Mouse (Mus musculus): Measurements from ENCODE around the gene Zbtb24.
"Not testable (repeated sequence)": the region's sequence is repeated elsewhere in the genome, so short reads cannot be mapped to it uniquely, and the experiment has no call there.

The Zbtb24 gene

DNA sequence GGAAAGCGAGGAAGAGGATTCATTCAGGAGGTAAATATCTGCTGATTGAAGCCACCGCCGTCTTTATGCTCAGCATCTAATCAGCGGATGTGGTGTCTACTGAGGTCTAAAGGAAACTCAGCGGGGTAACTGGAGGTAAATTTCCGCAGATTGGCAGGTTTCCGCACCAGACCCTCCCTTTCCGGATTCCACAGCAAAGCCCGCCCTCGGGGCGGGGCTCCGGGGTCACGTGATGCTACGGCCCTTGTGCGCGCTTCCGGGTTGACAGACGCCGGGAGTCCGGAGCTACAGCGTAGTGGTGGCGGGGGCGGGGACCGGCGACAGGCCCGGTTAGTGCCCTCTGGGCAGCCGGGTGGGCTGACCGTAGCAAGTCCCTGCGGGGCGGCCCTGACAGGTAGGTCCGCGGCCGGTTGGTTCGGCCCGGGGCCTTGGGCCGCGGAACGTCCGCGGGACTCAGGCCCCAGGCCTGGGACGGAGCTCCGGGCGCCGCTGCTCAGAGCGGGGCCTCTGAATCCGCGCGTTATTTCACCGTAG, at the start of gene Zbtb24:
Zbtb24 (plus strand) TSS at position 247 of the 534 bp plus-strand sequence.
- peak; percentile 94 for DNase-seq (ENCODE audit: extremely low spot score, low read depth, low spot score)

DNA sequence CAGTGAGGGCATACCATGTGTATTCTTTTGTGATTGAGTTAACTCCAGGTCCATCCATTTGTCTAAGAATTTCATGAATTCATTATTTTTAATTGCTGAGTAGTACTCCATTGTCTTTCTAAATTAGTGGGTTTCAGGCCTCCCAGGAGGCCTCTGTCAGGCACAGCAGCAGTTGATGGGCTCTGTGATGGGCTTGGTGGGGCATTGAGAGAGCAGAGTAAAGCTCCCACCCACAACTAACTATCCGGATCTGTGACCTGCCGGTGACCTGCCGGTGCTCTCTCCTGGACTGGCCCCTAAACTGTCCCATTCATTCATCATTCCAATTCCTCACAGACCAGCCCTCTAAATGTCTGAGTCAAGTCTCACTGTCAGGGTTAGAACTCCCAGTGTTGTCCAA, 49.1 kb upstream of the Zbtb24 start:
- DNase-seq (ENCODE audit: extremely low spot score, low read depth, low spot score) = no peak

DNA sequence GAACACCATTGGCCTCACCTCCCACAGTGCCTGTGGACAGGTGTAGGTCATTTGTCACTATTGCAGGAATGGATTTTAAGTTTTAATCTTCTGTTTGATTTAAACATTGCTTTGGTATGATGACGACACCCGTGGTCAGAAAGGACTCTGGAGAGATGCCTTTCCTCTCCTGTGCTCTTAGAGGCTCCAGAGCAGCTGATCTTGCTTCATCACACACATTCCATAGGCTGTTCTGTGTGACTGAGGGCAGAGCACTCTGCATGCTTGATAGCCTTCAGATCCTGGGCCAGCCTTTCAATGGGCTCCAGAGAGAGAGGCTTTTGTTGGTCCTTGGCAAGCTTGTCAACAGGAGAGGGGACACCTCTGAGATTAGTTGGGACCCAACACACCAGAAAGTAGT, 46.8 kb upstream of the Zbtb24 start:
- no peak for DNase-seq (ENCODE audit: extremely low spot score, low read depth, low spot score)

DNA sequence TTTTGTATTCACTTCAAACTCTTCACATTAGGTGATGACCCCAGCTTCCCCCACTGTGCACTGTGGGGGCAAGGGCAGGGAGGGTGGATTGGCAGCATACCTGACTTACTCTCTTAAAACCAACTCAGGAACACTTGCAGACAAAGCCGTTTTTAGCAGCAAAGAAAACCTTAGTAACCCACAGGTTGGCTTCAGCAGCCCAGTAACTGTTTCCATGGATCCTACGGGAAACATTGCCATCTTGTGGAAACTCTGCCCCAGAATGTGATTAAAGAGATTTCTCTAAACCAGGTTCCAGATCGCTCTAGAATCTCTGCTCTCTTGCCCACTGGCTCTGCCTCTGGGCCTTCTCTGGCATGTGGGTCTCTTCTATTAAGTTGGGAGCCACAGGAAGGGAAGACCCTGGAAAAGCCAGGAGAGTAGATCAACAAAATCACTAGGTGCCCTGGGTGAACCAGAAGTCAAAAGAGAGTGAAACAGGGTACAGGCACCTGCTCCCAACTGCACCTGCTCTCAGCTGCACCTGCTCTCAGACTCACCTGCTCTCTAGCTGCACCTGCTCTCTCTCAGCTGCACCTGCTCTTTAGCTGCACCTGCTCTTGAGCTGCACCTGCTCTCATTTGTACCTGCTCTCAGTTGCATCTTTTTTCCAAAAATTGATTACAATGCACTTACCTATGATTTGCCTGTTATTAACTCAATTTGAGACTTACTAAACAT, 46.1 kb upstream of the Zbtb24 start:
- no peak for DNase-seq (ENCODE audit: extremely low spot score, low read depth, low spot score)

DNA sequence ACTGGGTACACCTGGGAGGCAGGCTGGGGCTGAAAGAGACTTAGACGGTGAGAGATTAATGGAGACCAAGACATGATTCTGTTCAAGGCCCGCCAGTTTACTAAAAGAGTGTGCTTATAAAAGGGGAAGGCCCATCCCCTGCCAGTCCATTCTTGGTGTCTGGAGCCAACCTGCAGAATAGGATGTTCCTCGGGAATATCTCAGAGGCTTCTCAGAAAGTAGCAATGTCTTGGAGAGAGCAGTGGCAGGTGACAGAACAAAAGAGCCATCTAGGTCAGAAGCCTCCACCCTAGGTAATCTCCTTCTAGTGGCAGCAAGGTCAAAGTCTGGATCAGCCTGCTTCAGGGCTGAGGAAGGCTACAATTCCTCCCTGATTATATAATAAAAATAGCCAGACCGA, 40.0 kb upstream of the Zbtb24 start:
- DNase-seq (ENCODE audit: extremely low spot score, low read depth, low spot score) = not testable (repeated sequence)

DNA sequence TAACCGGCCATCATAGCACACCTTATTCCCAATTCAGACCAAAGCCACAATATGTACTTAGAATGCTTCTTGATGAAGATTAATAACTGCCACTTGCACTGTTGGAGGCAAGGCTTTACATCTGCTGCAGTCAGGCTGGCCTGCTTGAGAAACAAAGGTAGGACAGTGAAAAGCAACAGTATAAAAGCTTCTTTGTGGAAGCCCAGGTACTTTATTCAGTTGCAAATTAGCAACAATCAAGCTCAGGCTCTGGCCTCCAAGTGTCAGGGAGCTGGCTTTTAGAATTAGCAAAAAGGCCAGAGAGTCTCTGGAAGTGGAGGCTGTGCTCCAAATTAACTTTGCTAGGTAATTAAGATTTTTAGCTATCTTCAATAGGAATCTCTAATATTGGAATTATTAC, 39.4 kb upstream of the Zbtb24 start:
- DNase-seq (ENCODE audit: extremely low spot score, low read depth, low spot score) = not testable (repeated sequence)

DNA sequence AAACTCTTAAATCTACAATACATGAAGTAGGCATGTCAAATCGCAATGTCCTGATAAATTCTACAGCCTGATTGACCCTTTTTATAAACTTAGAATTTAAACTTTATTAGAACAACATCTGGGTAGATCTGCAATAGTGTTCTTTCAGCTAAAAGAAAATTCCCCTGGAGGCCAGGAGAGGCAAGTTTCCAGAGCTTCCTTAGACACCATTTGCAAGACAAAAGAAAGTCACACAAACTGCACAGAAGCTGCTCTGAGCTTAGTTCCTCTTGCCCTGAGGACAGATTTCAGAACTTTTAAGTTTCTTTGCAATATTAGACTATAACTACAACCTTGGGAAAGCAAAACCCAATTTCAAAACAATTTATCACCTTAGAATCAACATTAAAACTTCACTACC, 36.7 kb upstream of the Zbtb24 start:
- DNase-seq (ENCODE audit: extremely low spot score, low read depth, low spot score) = not testable (repeated sequence)

DNA sequence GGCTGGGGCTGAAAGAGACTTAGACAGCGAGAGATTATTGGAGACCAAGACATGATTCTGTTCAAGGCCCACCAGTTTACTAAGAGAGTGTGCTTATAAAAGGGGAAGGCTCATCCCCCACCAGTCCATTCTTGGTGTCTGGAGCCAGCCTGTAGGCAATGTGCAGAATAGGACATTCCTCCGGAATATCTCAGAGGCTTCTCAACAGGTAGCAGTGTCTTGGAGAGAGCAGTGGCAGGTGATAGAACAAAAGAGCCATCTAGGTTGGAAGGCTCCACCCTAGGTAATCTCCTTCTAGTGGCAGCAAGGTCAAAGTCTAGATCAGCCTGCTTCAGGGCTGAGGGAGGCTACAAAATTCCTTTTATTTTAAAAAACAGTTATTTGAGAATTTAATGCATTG, 34.8 kb upstream of the Zbtb24 start:
- DNase-seq (ENCODE audit: extremely low spot score, low read depth, low spot score) = not testable (repeated sequence)

DNA sequence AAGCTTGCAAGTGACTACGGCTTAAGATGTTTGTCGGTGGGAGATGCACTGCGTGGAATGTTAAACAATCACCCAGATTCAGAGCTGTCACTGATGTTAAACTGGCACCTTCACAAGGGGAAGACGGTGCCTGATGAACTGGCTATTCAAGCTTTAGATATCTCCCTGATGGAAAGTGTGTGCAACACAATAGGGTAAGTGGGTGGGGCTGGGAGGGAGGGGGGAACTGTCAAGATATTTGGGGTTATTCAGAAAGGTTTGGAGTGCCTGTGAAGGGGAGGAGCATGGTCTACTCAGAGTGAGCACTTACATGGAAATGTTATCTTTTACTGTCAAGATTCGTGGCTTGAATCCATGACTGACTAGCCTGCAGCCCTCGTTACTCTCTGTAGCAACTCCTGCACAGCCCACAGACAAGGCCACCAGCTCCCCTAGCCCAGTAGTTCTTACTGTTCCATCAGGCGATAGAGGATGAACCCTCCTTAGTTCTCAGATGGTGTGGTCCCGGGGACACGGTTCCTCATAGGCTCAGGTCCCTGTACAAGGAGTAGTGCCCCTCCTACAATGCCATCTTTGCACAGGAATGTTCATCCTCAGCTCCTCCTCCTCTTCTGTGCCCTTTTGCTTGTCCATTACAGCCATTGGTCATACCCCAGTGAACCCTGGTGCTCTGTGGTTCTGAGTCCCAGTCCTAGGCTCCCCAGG, 29.5 kb upstream of the Zbtb24 start:
- DNase-seq (ENCODE audit: extremely low spot score, low read depth, low spot score) = no peak

DNA sequence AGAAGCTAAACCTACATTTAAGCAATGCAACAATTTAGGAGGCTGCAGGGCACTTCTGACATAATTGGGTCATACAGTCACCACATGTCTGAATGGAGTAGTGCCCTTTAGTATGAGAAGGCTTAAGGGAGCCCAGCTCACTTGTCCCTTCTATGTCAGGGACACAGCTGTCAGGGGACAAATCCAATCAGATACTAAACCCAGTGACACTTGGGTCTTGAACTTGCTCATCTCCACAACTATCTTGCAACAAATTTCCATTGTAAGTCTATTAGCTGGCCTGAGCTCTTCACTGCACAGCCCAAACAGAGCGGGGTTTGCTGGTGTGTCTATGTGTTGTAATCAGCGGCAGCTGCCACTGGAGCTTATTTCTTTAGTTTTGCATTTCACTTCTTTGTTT, 26.5 kb upstream of the Zbtb24 start:
- no peak for DNase-seq (ENCODE audit: extremely low spot score, low read depth, low spot score)

DNA sequence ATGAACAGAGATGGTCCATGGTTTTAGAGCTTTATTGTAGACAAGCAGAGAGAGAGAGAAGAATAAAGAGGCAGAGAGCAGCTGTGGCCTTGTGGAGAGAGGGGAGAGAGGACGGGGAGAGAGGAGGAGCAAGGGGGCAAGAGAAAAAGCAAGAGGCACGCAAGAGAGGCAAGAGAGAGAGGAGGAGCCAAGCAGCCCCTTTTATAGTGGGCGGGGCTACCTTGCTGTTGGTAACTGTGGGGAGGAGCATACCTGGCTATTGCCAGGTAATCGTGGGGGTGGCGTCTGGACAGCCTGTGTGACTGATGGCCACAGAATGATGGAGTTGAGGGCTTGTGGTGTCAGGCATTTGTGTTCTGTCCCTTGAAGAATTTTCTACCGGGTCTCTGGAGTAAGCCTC, 23.8 kb upstream of the Zbtb24 start:
- no peak for DNase-seq (ENCODE audit: extremely low spot score, low read depth, low spot score)

DNA sequence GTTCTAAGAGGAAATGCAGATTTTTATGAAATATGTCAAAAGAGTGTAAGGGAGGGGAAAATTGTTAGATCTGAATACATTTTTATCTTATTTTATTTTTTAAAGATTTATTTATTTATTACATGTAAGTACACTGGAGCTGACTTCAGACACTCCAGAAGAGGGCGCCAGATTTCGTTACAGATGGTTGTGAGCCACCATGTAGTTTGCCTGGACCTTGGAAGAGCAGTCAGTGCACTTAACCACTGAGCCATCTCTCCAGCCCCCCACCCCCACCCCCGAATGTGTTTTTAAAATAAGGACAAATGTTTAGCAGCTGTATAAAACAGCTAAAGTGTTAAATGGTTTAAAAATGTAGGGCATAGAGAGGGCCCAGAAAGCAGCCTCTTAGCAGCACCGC, 15.6 kb upstream of the Zbtb24 start:
- DNase-seq (ENCODE audit: extremely low spot score, low read depth, low spot score) = no peak

DNA sequence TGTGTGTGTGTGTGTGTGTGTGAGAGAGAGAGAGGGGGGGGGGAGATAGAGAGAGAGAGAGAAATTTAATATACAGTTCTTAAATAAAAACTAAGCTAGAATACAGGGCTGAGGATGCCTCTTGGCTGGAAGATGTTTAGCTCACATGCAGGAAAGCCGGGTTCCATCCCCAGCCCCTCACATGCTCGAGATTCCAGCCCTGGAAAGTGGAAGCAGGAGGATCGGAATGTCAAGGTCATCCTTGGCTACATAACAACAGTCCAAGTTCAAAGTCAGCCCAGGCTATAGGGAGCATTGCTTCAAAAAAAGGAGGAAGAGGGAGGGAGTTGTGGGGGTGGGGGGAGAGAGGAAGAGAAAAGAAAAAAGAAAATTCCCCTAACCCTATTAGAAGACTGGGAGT, 15.0 kb upstream of the Zbtb24 start:
- DNase-seq (ENCODE audit: extremely low spot score, low read depth, low spot score) = no peak

DNA sequence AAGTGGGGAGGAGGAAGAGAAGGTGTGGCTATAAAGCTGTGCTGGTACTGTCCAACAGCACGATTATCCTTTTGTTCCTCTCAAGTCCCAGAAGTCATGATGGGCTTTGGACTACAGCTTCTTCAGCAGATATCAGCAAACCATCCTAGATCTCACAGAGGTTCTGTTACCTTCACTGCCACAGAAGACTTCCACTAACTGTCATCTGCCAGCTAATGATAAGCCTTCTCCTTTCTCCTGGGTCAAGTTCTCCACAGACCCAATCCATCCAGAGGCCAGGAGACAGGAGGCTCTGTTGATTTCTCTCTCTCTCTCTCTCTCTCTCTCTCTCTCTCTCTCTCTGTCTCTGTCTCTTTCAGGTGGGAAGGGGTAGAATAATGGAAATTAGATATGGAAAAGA, 2.0 kb upstream of the Zbtb24 start:
- no peak for DNase-seq (ENCODE audit: extremely low spot score, low read depth, low spot score)

DNA sequence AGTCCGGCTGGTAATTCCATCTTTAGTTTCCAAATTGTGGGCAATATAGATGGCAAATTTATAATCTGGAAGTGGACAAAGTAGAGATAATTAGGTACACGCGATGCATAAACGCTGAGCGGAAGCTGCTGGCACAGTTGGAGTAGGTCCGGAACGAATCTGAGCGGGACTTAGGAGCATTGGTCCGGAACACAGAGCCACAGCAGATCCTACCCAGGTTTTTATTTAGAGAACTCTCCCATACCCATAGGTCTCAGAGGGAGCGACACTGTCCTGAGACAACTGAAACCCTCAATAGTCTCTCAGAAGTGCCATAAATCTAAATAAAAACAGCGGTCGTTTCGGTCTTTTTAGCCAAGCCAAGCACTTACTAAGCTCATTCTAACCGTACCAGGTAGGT, 499 bp upstream of the Zbtb24 start:
- no peak for DNase-seq (ENCODE audit: extremely low spot score, low read depth, low spot score)

DNA sequence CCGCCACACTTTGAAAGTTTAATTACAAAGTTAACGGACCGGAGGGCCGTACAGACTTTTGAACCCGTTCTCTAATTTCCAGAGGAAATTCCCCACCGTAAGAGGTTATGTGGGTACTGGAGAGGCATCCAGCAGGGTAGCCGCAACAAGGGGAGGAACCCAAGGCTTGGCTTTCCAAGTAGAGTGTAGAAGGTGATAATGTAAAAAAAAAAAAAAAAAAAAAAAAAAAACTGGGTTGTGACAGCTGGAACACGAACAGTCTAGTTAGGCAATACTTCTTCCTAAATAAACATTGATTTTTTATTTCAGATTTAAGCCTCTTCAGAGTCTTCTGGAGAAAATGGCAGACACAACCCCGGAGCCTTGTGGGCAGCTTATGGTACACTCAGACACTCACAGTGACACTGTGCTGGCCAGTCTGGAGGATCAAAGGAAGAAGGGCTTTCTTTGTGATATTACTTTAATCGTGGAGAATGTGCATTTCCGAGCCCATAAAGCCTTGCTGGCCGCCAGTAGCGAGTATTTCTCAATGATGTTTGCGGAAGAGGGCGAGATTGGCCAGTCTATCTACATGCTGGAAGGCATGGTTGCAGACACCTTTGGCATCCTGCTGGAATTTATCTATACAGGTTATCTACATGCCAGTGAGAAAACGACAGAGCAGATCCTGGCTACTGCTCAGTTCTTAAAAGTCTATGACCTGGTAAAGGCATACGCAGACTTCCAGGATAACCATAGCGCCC, 768 bp downstream of the Zbtb24 start:
- DNase-seq (ENCODE audit: extremely low spot score, low read depth, low spot score) = no peak

DNA sequence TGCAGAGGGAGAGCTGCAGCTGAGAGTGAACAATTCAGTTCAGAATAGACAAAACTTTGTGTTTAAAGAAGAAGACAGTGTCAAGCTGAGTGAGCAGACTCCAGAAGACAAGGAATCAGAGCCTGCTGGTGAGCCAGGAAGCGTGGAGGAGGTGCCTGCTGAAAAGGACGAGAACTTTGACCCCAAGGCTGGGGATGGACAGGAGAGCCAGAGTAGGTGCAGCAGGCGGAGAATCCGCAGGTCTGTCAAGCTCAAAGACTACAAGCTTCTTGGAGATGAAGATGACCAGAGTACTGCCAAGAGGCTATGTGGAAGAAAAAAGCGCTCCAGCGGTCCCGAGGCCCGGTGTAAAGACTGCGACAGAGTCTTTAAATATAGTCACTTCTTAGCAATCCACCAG, 1.5 kb downstream of the Zbtb24 start:
- DNase-seq (ENCODE audit: extremely low spot score, low read depth, low spot score) = no peak

DNA sequence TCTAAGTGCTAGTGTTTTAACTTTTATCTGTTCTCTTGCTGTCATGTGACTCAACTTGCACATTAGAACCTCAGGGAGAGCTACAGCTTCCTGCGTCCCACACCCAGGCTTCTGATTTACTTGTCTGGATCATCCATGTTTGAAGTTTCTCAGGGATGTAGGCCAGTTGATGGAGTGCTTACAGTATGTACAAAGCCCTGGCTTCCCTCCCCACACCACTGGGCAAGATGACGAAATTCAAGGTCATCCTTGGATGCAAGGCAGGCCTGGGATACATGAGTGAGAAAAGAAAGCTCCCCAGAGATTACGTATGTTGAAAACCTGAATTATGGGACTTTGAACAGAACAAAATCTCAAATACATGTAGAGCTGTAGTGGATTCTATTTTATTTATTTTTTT, 2.6 kb downstream of the Zbtb24 start:
- no peak for DNase-seq (ENCODE audit: extremely low spot score, low read depth, low spot score)

DNA sequence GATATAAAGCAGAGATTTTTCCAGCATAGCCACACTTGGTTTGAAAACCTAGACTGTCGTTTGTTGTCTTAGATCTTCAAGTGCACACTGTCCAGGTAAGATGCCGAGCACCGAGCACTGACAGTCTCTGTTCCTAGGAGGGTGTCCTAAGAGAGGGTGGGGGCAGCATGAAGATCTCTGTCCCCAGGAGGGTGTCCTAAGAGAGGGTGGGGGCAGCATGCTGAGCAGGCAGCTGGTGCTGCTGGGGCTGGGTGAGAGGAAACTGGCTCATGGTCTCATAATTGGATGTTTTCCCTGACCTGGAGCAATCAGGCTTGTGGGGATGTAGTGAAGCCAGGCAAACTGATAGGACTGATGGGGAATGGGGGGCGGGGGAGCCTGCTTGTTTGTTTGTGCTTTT, 9.8 kb downstream of the Zbtb24 start:
- no peak for DNase-seq (ENCODE audit: extremely low spot score, low read depth, low spot score)

DNA sequence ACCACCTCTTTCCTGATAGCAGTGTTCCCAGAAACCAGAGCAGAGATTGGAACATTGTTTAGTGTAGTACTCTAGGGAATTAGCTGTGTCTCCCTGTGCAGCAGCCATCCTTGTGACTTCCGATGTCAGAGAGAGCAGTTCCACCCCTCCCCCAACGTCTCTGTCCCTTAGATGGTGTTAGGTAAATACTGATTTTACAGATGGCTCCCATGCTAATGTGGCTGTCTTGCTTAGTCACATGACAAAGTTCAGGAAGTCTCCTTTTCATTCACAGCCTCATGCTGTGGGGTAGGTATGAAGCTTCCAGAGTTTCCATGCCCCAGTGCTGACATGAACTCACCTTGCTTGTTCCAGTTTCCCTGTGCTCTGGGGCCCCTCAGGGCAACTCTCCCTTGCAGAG, 10.3 kb downstream of the Zbtb24 start:
- DNase-seq (ENCODE audit: extremely low spot score, low read depth, low spot score) = no peak

DNA sequence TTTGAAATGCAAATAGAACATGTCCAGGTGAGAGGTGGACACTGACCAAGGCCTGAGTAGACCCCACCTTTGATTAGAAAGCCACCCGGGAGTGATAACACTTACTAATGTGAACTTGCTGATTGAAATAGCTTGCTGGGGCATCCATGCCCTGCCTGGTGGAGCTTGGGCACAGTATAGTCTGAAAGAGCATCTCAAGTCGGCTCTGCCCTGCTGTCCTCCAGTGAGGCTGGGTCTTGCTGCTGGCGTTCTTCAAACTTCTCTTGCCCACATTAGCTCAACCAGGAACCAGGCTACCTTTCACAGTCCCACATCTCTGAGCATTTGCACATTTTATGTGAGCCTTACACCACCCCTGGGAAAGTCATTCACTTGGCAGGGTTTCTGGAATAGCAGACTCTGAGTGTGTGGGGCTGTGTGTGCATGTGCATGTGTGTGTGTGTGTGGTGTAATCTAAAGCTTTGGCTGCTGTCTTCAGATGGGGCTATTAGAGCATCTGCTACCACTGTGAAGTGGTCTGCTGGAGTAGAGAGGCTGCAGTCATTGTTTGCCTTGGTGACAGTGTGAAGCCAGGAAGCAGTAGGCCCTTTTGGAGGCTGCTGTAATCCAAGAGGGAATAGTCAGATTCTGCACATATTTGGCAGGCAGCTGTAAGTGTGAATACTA, 11.0 kb downstream of the Zbtb24 start:
- no peak for DNase-seq (ENCODE audit: extremely low spot score, low read depth, low spot score)

Data from hindlimb bud, embryonic 11.5 days (tissue).